Mouse (Mus musculus) stomach, postnatal 0 days (tissue): ENCODE results near the gene Myl9.

Source experiments
- CTCF ChIP-seq: IDR thresholded peaks from 2 replicates; pipeline ENCODE4 v1.5.1; 2016; ENCODE audit warnings: antibody characterized with exemption, low read depth, mild to moderate bottlenecking, moderate library complexity
- EP300 ChIP-seq: optimal IDR thresholded peaks from 2 replicates; pipeline ENCODE3; 2016; ENCODE audit warnings: antibody characterized with exemption

DNA sequence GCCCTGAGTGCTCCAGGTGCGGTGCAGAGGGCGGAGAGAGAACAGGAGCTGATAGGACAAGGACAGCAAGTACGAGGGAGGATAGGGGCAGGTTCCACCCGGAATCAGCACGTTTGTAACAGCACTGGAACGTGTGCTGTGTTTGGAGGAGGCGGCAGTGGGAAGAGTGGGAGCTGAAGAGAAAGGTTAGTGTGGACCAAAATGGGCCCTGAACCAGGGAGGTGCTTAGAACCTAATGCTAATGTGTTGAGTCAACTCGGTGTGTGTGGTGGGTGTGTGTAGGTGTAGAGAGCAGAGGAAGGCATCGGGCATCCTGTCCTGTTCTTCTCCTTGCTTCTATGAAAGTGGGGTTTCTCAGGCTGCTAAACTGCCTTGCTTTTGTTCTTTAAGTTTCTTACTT is 34.0 kb upstream of the Myl9 start:
- no peak for TF ChIP-seq CTCF
- no peak for TF ChIP-seq EP300
